Mouse (Mus musculus) liver, embryonic 14.5 days (tissue): ENCODE measurements around the gene Cep55. TPM values are rescaled to one million over a fixed set of nuclear protein-coding genes. Genes with fewer than 3 reads are reported as not detected.

Experiments used
- ATAC-seq: fragments of 200-750 bp; cut with Nextera tagmentation; 2 replicates; pipeline ENCODE4 v1.8.0; 2017; ENCODE audit warnings: moderate number of reproducible peaks, mild to moderate bottlenecking, moderate library complexity; ENCODE audit not compliant: insufficient read depth
- DNase-seq, 3 experiments: peaks; one replicate each; pipeline ENCODE4 v3.0.0-alpha.2; 2012 to 2013; ENCODE audit warnings: low read depth in 3 of 3, low spot score in 3 of 3
- H3K27ac ChIP-seq: fragments of 300-500 bp; sonication (generic); 2 replicates; pipeline ENCODE4 v1.5.1; 2014; ENCODE audit warnings: moderate library complexity, mild to moderate bottlenecking, control low read depth, inconsistent platforms
- H3K27me3 ChIP-seq: fragments of 300-500 bp; sonication (generic); 2 replicates; pipeline ENCODE4 v1.6.1; 2014; ENCODE audit warnings: mild to moderate bottlenecking, low read length, moderate library complexity; ENCODE audit not compliant: control insufficient read depth, insufficient read depth
- H3K36me3 ChIP-seq: fragments of 300-500 bp; sonication (generic); replicated peaks from 2 replicates; pipeline ENCODE4 v1.6.1; 2014; ENCODE audit warnings: low read depth; ENCODE audit not compliant: control insufficient read depth, insufficient read depth
- H3K4me1 ChIP-seq, 2 experiments: fragments of 200-500 bp in 1 of 2; fragments of 300-500 bp in 1 of 2; sonication (generic) in 1 of 2; replicated peaks; 2 replicates each; pipeline ENCODE4 v1.6.1; 2012 to 2014; ENCODE audit warnings: antibody characterized with exemption in 1 of 2, inconsistent platforms in 1 of 2, low read length in 1 of 2; ENCODE audit not compliant: control insufficient read depth in 2 of 2, insufficient read depth in 2 of 2
- H3K4me2 ChIP-seq: fragments of 300-500 bp; sonication (generic); 2 replicates; pipeline ENCODE4 v1.6.1; 2014; ENCODE audit warnings: low read depth, mild to moderate bottlenecking, control low read depth, moderate library complexity
- H3K4me3 ChIP-seq, 2 experiments: fragments of 200-500 bp in 1 of 2; fragments of 300-500 bp in 1 of 2; sonication (generic) in 1 of 2; 2 replicates each; pipeline ENCODE4 v1.5.1; 2012 to 2014; ENCODE audit warnings: low read depth in 2 of 2, low read length in 2 of 2, mild to moderate bottlenecking in 2 of 2, control low read depth in 1 of 2, inconsistent platforms in 1 of 2, moderate library complexity in 1 of 2; ENCODE audit not compliant: insufficient read depth in 1 of 2
- H3K9ac ChIP-seq: fragments of 300-500 bp; sonication (generic); replicated peaks from 2 replicates; pipeline ENCODE4 v1.6.1; 2014; ENCODE audit warnings: mild to moderate bottlenecking, control low read depth, moderate library complexity
- H3K9me3 ChIP-seq: fragments of 300-500 bp; sonication (generic); 2 replicates; pipeline ENCODE4 v1.6.1; 2016; ENCODE audit warnings: low read length, mixed read lengths; ENCODE audit not compliant: control insufficient read depth
- CTCF ChIP-seq: IDR thresholded peaks from 2 replicates; pipeline ENCODE4 v1.5.1; 2016; ENCODE audit warnings: antibody characterized with exemption, low read depth, control low read depth
- EP300 ChIP-seq: IDR thresholded peaks from 2 replicates; pipeline ENCODE4 v1.6.1; 2016; ENCODE audit warnings: antibody characterized with exemption, low read depth
- WGBS: fragments of 180-500 bp; shearing (Covaris S2); extraction: QIAGEN DNeasy Blood & Tissue Kit; methylation state at CpG from one replicate; pipeline ENCODE4 v1.1.7; 2014; ENCODE audit not compliant: insufficient replicate concordance; 5-methylcytosine and 5-hydroxymethylcytosine counted together
- polyA plus RNA-seq, 2 experiments: library from polyadenylated mRNA; depleted of rRNA in 1 of 2; stranded (reverse) in 1 of 2; unstranded in 1 of 2; fragments of >200 nt; fragmentation: Nextera tagmentation in 1 of 2; extraction: Ambion mirVana in 1 of 2; gene quantifications; 2 replicates each; pipeline versions ENCODE4 v1.2.1 to v1.2.3; 2012 to 2014

Gene Cep55
- polyA plus RNA-seq, 2 experiments = 4.2 to 5.3 TPM

- Histone ChIP-seq H3K27ac (no peak overlapping the region), H3K4me3 (no peak overlapping the region), H3K36me3 (no peaks in the 10 kb centered on the region), H3K4me1 (peaks cover 0 to 17% of the 10 kb centered on the region in 2 experiments; a peak in 2 of 4 replicates), H3K27me3 (no peaks in the 10 kb centered on the region), H3K9ac (no peak overlapping the region), H3K4me2 (no peak overlapping the region), H3K9me3 (no peaks in the 10 kb centered on the region)
- 50% methylated on average over 15 of the region's 15 CpGs for WGBS
- no peak for TF ChIP-seq EP300
- no peak for TF ChIP-seq CTCF
- no peak for DNase-seq
- ATAC-seq = no peak
Observed at GRCm38 (mm10) chr19:38032993-38033734, 21.6 kb upstream of the Cep55 start.

- Histone ChIP-seq H3K9me3 (no peaks in the 10 kb centered on the region), H3K9ac (no peak overlapping the region), H3K4me2 (no peak overlapping the region), H3K27ac (no peak overlapping the region), H3K4me1 (peaks cover 0 to 17% of the 10 kb centered on the region in 2 experiments; a peak in 2 of 4 replicates), H3K27me3 (no peaks in the 10 kb centered on the region), H3K36me3 (no peaks in the 10 kb centered on the region), H3K4me3 (no peak overlapping the region)
- ATAC-seq (no peak), DNase-seq (no peak)
- WGBS = 13% methylated on average over 2 of the region's 2 CpGs
- TF ChIP-seq EP300 (no peak), CTCF (no peak)
Observed at GRCm38 (mm10) chr19:38033735-38034057, 21.1 kb upstream of the Cep55 start.

DNA sequence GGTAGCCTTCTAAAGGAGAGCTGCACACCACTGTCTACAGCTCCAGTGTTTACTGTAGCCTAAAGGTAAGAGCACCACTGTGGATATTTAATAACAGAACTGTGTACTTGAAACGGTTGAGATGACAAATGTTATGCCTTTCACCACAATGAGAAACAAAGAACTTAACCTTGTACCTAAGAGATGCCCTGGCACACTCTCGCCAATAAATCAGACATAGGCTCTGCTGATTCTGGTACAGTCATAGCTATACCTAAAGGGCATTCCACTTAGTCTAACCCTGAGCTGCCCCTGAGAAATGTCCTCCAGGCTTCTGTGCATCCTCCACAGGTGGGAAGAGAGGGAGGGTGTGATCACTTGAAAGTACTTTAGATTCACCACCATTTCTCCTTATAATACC is 20.1 kb upstream of the Cep55 start:
- H3K27me3 ChIP-seq = no peaks in the 10 kb centered on the region
- no peaks in the 10 kb centered on the region for H3K9me3 ChIP-seq
- DNase-seq (no peak), ATAC-seq (no peak)
- no peak overlapping the region for H3K9ac ChIP-seq
- H3K27ac ChIP-seq = no peak overlapping the region
- peaks cover 0 to 16% of the 10 kb centered on the region in 2 experiments; a peak in 2 of 4 replicates for H3K4me1 ChIP-seq
- TF ChIP-seq EP300 (no peak), CTCF (no peak)
- no peaks in the 10 kb centered on the region for H3K36me3 ChIP-seq
- no peak overlapping the region for H3K4me3 ChIP-seq
- WGBS = 42% methylated on average over 2 of the region's 2 CpGs
- no peak overlapping the region for H3K4me2 ChIP-seq

GRCm38 (mm10) chr19:38035766-38036165 is 19.0 kb upstream of the Cep55 start:
- ATAC-seq (no peak), DNase-seq (no peak)
- H3K4me3 ChIP-seq = no peak overlapping the region
- TF ChIP-seq EP300 (no peak), CTCF (no peak)
- H3K9me3 ChIP-seq = no peaks in the 10 kb centered on the region
- H3K4me2 ChIP-seq = no peak overlapping the region
- no peak overlapping the region for H3K27ac ChIP-seq
- H3K27me3 ChIP-seq = no peaks in the 10 kb centered on the region; the same call in 1 of the 2 replicates
- peaks cover 0 to 8% of the 10 kb centered on the region in 2 experiments; a peak in 2 of 4 replicates for H3K4me1 ChIP-seq
- WGBS = 32% methylated on average over 2 of the region's 2 CpGs
- no peak overlapping the region for H3K9ac ChIP-seq
- H3K36me3 ChIP-seq = no peaks in the 10 kb centered on the region

DNA sequence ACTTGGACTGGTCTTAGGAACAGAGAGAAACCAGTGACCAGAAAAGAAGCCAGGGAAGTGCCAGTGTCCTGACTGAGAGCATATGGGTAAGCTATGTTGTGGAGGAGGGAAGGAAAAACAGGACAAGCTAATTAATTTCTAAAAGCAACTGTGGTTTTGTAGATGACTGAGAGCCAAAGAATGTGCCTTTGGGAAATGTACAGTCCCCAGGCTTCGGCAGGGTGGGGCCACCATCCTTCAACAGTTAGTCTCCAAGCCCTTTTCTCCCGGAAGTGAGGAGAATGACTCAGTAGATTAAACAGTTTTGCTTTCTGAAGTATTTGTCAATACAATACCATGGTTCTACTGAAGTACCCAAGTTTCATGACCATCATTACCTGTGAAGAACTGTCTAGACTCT is 16.5 kb upstream of the Cep55 start:
- no peak overlapping the region for H3K27ac ChIP-seq
- no peak for DNase-seq
- no peak overlapping the region for H3K9ac ChIP-seq
- no peak overlapping the region for H3K4me3 ChIP-seq
- peaks cover 13% of the 10 kb centered on the region for H3K27me3 ChIP-seq
- H3K4me2 ChIP-seq = no peak overlapping the region
- H3K4me1 ChIP-seq = peaks cover 0 to 3% of the 10 kb centered on the region in 2 experiments; a peak in 1 of 4 replicates
- H3K36me3 ChIP-seq = no peaks in the 10 kb centered on the region
- no peak for ATAC-seq
- TF ChIP-seq EP300 (no peak), CTCF (no peak)
- WGBS = 42% methylated on average over 2 of the region's 2 CpGs
- H3K9me3 ChIP-seq = no peaks in the 10 kb centered on the region
